Mouse (Mus musculus): ENCODE measurements around the gene Cops7b. TPM values are rescaled to one million over a fixed set of nuclear protein-coding genes. Genes with fewer than 3 reads are reported as not detected.

The Cops7b gene
- polyA plus RNA-seq, 1 experiment from 2014 or later, result 26.9 TPM

- Histone ChIP-seq H3K4me3 (no peak overlapping the region), H3K36me3 (no peaks in the 10 kb centered on the region), H3K4me2 (no peak overlapping the region), H3K4me1 (no peaks in the 10 kb centered on the region), H3K27me3 (replicated peaks) (no peaks in the 10 kb centered on the region), H3K9ac (no peak overlapping the region), H3K27ac (replicated peaks) (no peak overlapping the region), H3K9me3 (no peaks in the 10 kb centered on the region)
- no peak for ATAC-seq (ENCODE audit: extremely low read depth, insufficient number of reproducible peaks, low FRiP score, low TSS enrichment)
- 59% methylated on average over 4 of the region's 4 CpGs for WGBS
Measured at GRCm38 (mm10) chr1:86630527-86630926, 47.8 kb downstream of the Cops7b start.

DNA sequence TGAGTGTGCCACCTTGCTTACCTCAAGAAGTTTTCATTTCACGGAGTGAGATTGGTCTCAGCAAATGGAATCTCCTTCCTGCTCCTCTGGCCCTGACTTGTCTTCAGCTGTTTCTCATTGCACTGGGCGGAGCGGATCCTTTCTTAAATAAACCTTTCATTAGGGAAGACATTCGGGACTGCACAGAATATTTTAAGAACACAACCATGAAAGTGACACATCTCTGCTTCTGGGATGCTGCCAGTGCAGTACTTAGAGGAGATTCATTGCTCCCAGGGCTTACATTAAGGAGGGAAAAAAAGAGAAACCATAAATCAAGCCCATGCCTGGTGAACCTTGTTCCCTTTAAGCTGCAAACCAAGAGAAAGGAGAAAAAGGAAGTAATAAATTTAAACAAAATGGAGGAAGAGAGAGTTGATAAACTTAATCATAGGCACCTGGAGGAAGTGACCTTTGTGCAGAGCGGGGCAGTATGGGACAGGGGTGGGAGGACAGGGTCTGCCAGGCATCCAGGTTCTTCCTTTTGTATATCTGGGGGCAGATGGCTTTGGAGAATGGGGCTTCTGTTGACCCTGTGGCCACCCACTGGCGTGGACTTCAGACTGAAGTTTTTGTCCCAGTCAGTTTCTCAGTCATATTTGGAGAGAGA is 50.2 kb downstream of the Cops7b start:
- 67% methylated on average over 6 of the region's 6 CpGs for WGBS
- Histone ChIP-seq H3K9me3 (no peaks in the 10 kb centered on the region), H3K4me3 (no peak overlapping the region), H3K27ac (replicated peaks) (no peak overlapping the region), H3K9ac (0 out of 2 replicates have a peak overlapping the region, but pooled peaks have one; percentile 7), H3K36me3 (no peaks in the 10 kb centered on the region), H3K4me2 (no peak overlapping the region), H3K27me3 (replicated peaks) (no peaks in the 10 kb centered on the region), H3K4me1 (no peaks in the 10 kb centered on the region)
- ATAC-seq (ENCODE audit: extremely low read depth, insufficient number of reproducible peaks, low FRiP score, low TSS enrichment), result no peak

- Histone ChIP-seq H3K27ac (replicated peaks) (no peak overlapping the region), H3K4me2 (no peak overlapping the region), H3K4me1 (no peaks in the 10 kb centered on the region), H3K36me3 (no peaks in the 10 kb centered on the region), H3K27me3 (replicated peaks) (no peaks in the 10 kb centered on the region), H3K9me3 (no peaks in the 10 kb centered on the region), H3K4me3 (no peak overlapping the region), H3K9ac (0 out of 2 replicates have a peak overlapping the region, but pooled peaks have one; percentile 7)
- 72% methylated on average over 3 of the region's 3 CpGs for WGBS
- ATAC-seq (ENCODE audit: extremely low read depth, insufficient number of reproducible peaks, low FRiP score, low TSS enrichment), result no peak
Measured at GRCm38 (mm10) chr1:86633434-86633833, 50.7 kb downstream of the Cops7b start.

GRCm38 (mm10) chr1:86633840-86634750 is 51.4 kb downstream of the Cops7b start:
- H3K9me3 ChIP-seq, result no peaks in the 10 kb centered on the region
- H3K4me1 ChIP-seq, result no peaks in the 10 kb centered on the region
- no peak for ATAC-seq (ENCODE audit: extremely low read depth, insufficient number of reproducible peaks, low FRiP score, low TSS enrichment)
- H3K36me3 ChIP-seq, result no peaks in the 10 kb centered on the region
- H3K27me3 ChIP-seq (replicated peaks), result no peaks in the 10 kb centered on the region
- no peak overlapping the region for H3K9ac ChIP-seq
- 57% methylated on average over 7 of the region's 7 CpGs for WGBS
- no peak overlapping the region for H3K27ac ChIP-seq (replicated peaks)
- peak overlapping the region; percentile 48 for H3K4me2 ChIP-seq
- peak overlapping the region; percentile 23; the same call in 1 of the 2 replicates for H3K4me3 ChIP-seq

DNA sequence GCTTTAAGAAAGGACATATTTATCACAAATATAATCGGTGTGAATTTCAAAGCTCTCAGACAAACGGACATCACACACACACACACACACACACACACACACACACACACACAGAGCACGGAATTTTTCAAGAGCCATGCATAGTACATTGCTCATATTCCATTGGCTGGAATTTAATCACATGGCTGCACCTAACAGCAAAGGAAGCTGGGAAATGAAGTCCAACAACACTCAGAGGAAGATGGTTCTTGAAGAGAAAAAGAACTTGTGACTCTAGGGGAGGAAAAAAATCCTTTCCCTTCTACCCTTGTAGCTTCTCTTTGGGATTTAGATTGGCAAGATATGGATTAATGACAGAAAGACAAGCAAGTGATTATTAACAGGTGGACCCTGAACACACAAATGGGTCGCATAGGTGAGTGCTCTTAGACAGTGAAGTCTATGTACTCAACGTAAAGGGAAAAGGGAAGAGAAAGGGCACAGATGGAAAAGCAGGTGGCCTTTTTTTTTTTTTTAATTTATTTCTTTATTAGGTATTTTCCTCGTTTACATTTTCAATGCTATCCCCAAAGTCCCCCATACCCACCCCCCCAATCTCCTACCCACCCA is 52.2 kb downstream of the Cops7b start:
- H3K36me3 ChIP-seq, result no peaks in the 10 kb centered on the region
- 49% methylated on average over 6 of the region's 6 CpGs for WGBS
- no peak overlapping the region for H3K9ac ChIP-seq
- no peaks in the 10 kb centered on the region for H3K27me3 ChIP-seq (replicated peaks)
- H3K4me3 ChIP-seq, result peak overlapping the region; percentile 23; the same call in 1 of the 2 replicates
- H3K9me3 ChIP-seq, result no peaks in the 10 kb centered on the region
- H3K4me2 ChIP-seq, result peak overlapping the region; percentile 48
- ATAC-seq (ENCODE audit: extremely low read depth, insufficient number of reproducible peaks, low FRiP score, low TSS enrichment), result no peak
- H3K4me1 ChIP-seq, result no peaks in the 10 kb centered on the region
- H3K27ac ChIP-seq (replicated peaks), result no peak overlapping the region

DNA sequence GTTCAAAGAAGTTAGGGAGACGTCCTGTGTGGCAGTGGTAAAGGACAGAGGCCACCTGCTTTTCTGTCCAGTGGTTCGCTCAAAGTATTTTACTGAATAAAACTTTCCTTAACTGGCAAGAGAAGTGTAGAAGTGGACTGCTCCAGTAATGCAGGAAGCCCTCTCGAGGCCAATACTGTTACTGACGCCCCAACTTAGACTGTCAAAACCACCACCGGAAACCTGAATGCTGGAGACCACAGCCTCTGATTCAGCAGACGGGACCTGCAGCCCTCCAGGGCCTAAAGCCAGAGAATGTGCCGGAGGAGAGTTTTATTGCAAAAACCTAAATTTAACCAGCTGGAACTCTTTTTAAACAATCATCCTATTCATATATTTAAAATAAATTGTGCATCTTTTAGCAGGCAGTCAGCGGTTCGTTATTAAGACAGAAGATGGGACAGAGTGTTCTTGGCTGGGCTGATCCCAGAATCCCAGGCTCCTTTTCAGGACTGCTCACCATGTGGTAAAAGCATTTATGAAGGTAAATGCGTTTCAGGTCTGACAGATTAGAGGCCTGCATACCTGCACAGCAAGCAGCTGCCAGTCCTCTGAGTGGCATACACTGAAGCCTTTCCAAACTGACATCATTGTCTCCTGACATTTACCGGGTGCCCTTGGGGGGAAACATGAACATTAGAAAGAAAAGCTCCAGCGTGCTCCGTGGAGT is 60.6 kb downstream of the Cops7b start:
- no peaks in the 10 kb centered on the region for H3K9me3 ChIP-seq
- no peaks in the 10 kb centered on the region for H3K4me1 ChIP-seq
- H3K27me3 ChIP-seq (replicated peaks), result peaks cover 11% of the 10 kb centered on the region; the same call in 1 of the 2 replicates
- no peak for ATAC-seq (ENCODE audit: extremely low read depth, insufficient number of reproducible peaks, low FRiP score, low TSS enrichment)
- H3K4me3 ChIP-seq, result no peak overlapping the region
- no peak overlapping the region for H3K4me2 ChIP-seq
- H3K36me3 ChIP-seq, result no peaks in the 10 kb centered on the region
- H3K9ac ChIP-seq, result no peak overlapping the region
- H3K27ac ChIP-seq (replicated peaks), result no peak overlapping the region
- WGBS, result 63% methylated on average over 13 of the region's 13 CpGs

DNA sequence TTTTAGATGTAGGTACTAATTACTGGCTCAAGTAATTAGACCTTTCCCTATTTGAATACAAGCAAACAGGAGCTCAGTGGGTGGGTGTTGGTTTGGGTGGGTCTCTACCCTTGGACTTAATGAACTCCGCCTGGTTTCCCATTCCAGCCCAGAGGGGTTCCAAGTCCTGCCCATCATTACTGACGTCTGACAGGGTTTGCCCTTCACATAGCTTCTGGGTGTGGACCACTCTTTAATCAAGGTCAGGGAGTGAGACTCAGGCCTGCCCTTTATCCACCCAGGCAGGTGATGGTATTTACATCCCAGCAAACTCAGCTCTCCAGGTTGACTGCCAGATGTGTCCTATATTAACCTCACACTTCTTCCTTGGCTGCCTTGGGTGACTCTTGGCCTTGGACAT is 64.8 kb downstream of the Cops7b start:
- Histone ChIP-seq H3K4me1 (no peaks in the 10 kb centered on the region), H3K9ac (no peak overlapping the region), H3K36me3 (no peaks in the 10 kb centered on the region), H3K27ac (replicated peaks) (no peak overlapping the region), H3K9me3 (no peaks in the 10 kb centered on the region), H3K4me2 (no peak overlapping the region), H3K27me3 (replicated peaks) (peaks cover 13% of the 10 kb centered on the region; the same call in 1 of the 2 replicates), H3K4me3 (no peak overlapping the region)
- WGBS, result 38% methylated on average over 2 of the region's 2 CpGs
- ATAC-seq (ENCODE audit: extremely low read depth, insufficient number of reproducible peaks, low FRiP score, low TSS enrichment), result no peak

- no peak overlapping the region for H3K9ac ChIP-seq
- H3K4me3 ChIP-seq, result no peak overlapping the region
- H3K4me2 ChIP-seq, result no peak overlapping the region
- H3K27ac ChIP-seq (replicated peaks), result no peak overlapping the region
- H3K9me3 ChIP-seq, result no peaks in the 10 kb centered on the region
- H3K27me3 ChIP-seq (replicated peaks), result peaks cover 16% of the 10 kb centered on the region; the same call in 1 of the 2 replicates
- ATAC-seq (ENCODE audit: extremely low read depth, insufficient number of reproducible peaks, low FRiP score, low TSS enrichment), result no peak
- no peaks in the 10 kb centered on the region for H3K36me3 ChIP-seq
- H3K4me1 ChIP-seq, result no peaks in the 10 kb centered on the region
- WGBS, result 14% methylated on average over 6 of the region's 6 CpGs
Measured at GRCm38 (mm10) chr1:86650272-86650671, 67.6 kb downstream of the Cops7b start.

DNA sequence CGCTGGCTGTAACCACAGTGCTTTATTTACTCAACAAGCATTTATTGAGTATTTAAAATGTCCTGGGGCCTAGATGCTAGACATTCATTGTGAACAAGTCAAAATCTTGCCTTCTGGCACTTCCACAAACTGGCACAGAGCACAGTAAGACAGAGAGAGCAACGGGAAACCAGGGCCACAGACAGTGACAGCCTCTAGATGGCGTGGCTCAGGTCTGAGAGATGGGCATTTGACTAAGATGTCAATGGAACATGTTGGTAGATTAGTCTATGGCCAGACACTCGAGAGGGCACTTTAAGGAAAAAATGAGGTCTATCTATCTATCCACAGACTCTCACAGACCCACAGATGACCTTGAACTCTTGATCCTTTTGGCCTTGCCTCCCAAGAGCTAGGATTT is 70.0 kb downstream of the Cops7b start:
- 58% methylated on average over 4 of the region's 4 CpGs for WGBS
- Histone ChIP-seq H3K9me3 (no peaks in the 10 kb centered on the region), H3K27me3 (replicated peaks) (peaks cover 7% of the 10 kb centered on the region; the same call in 1 of the 2 replicates)

DNA sequence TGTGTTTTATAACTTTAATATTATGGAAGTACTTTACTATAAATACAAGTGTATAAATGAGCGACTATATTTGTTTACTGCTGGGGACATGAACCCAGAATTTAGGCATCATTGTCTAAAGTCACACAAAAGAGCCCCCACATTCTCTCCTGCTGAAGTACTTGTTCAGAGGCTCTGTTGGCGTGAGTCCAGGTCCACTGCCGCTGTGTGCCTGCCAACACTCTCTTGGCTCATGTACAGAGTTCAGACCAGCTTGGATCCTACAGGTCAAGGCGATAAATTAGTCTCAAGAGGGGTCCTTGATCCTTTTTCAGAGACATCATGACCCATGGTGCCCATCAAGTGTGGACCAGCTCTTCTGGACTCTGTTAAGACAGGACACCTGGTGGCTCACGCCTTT is 74.4 kb downstream of the Cops7b start:
- Histone ChIP-seq H3K36me3 (no peaks in the 10 kb centered on the region), H3K27me3 (replicated peaks) (peaks cover 26% of the 10 kb centered on the region), H3K27ac (replicated peaks) (no peak overlapping the region), H3K4me2 (no peak overlapping the region), H3K4me1 (no peaks in the 10 kb centered on the region), H3K4me3 (no peak overlapping the region), H3K9me3 (no peaks in the 10 kb centered on the region), H3K9ac (no peak overlapping the region)
- ATAC-seq (ENCODE audit: extremely low read depth, insufficient number of reproducible peaks, low FRiP score, low TSS enrichment), result no peak
- WGBS, result 55% methylated on average over 5 of the region's 5 CpGs

More for the DNA sequence above, 70.0 kb downstream of the Cops7b start:
- H3K4me1 ChIP-seq, result no peaks in the 10 kb centered on the region
- no peak for ATAC-seq (ENCODE audit: extremely low read depth, insufficient number of reproducible peaks, low FRiP score, low TSS enrichment)
- H3K4me3 ChIP-seq, result no peak overlapping the region
- no peak overlapping the region for H3K9ac ChIP-seq
- no peaks in the 10 kb centered on the region for H3K36me3 ChIP-seq
- no peak overlapping the region for H3K4me2 ChIP-seq
- no peak overlapping the region for H3K27ac ChIP-seq (replicated peaks)

All from heart, embryonic 13.5 days (tissue).